Mouse (Mus musculus) left cerebral cortex, adult 8-10 months (tissue): Measurements from ENCODE around the gene Cdc123. TPM values are rescaled to one million over a fixed set of nuclear protein-coding genes. Genes with fewer than 3 reads are reported as not detected.
"Not testable (repeated sequence)": the region's sequence is repeated elsewhere in the genome, so short reads cannot be mapped to it uniquely, and the experiment has no call there.

Experiments
- DNase-seq, 2 experiments: peaks; one replicate each; pipeline ENCODE4 v3.0.0; 2022; ENCODE audit warnings: low spot score in 2 of 2
- total RNA-seq, 4 experiments: library from RNA; stranded (reverse); gene quantifications; 2 replicates each; pipeline ENCODE4 v1.2.4; 2022

Gene Cdc123
- total RNA-seq, result 100 to 1,000 TPM; 124 to 161 (median 146) TPM

DNA sequence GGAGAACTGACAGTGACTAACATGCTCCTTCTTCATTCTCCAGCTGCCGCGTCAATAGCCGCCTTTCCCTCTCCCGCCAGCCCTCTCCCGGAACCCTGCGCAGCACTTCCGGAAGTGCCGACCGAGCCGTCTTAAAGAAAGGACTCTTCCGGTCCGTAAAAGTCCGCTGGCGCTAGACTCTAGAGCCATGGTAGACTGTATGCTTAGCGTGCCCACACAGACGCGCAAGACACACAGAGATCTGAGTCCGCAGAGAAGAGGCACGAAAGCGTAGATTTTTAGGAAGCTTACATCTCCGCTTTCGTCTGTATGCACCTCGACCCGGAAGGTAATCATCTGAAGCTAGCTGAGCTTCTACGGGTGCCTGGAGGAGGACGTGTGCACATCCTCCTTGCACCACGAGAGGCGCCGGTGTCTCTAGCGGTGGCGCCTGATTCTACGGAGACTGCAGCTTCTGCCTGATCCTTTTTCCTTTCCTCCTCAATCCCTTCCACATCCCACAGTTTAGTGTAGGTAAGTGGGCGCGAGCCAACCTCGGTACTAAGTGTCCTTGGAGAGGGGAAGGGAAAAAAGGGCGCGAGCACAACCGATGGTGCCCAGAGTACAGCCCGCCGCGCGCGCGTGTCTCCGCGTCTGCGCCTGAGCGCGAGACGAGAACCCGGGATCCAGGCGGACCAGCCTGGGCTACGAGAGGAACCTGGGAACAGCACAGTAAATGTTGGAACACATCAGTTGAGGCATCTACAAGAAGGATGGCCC is at the start of gene Cdc123, which contains the start of gene Nudt5:
Gene Cdc123 (minus strand): TSS at position 292 of the 759 bp plus-strand sequence.
Gene Nudt5 (plus strand): TSS at position 147 of the 759 bp plus-strand sequence.
- DNase-seq, result peak; percentile 86 to 92

DNA sequence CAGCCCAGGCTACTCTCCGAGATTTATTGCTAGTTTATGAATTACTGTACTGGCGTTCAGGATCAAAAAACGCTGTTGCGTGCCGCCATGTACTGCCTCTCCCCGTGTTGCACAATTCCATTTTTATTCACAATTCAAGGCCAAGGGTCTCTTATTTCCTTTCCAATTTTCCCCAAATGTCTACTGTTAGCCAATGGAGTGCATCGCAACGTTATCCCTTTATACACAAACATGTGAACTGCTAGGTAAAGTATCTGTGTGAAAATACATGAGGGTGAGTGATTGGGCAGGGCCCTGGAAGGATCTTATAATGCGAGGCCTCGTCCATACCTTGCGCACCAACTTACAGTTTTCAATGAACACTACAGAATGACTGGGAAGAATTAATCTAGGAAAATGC is 49.3 kb upstream of the Cdc123 start:
- DNase-seq, result no peak

DNA sequence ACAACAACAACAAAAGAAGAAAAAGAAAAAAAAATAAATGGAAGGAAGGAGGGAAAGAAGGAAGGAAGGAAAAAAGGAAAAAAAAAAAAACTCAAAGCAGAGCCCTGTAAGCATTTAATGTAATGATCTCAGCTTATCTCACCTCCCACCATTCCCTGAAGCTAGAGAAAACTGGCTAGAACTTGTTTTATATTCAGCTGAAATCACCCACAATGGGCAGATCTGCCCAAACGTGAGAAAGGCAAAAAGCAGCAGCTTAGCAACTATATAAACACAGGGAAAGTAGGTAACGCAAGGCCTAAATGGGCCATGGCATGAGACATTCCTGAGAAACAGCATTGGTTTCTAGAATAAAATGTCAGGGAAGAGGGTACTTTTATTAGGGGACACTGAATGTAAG is 44.4 kb upstream of the Cdc123 start:
- peak in 1 of 2 experiments; percentile 30 for DNase-seq

DNA sequence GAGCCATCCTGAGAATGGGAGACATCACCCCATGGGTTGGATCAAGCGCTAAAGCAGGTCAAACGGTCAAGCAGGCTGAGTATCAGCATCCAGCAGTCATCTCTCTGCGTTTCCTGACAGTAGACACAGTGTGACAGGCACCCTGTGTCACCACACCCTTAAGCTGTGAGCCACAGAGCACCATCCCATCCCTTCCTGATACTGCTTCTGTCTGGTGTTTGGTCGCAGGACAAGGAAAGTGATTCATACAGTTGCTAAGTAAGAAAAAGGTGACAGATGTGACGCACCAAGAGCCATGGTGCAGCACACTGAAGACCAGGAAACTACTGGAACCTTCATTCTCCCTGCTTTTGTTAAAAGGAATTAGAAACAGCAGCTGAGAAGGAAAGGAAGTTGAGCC is 43.9 kb upstream of the Cdc123 start:
- DNase-seq, result no peak

DNA sequence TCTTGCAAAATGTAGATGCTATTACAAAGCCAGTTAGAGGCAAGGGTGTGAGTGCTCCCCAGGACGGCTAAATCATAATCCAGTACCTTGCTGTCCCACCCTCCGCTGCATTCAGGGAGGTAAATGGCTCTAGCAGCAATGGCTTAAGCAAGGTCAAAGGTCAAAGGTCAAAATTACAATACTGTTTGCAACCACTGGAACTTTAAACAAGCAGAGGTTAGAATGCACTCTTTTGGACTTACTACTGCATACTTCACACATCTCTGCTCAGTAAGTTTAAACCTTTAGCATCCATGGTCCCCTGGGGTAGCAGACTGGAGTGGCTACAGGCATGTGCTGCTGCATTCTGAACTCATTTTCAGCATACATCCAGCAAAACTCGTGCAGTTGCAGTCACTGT is 32.5 kb upstream of the Cdc123 start:
- DNase-seq, result no peak

DNA sequence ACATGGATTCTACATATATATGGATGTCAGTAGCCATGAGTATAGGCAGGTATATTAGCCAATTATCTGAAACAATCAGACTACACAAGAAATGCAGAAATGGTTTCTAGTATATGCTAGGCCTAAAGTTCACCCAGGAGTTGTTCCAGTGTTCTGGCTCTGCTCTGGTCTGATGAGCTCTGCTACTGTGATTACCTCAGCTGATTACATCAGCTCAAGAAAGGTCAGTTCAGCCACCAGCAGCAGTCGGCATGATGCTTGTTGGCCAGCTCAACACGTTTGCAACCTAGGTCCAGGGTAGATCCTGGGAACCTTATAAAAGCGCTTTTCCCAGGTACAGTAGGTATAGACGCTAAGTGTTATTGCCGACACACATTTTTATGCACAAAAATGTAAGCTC is 24.8 kb upstream of the Cdc123 start:
- no peak for DNase-seq

DNA sequence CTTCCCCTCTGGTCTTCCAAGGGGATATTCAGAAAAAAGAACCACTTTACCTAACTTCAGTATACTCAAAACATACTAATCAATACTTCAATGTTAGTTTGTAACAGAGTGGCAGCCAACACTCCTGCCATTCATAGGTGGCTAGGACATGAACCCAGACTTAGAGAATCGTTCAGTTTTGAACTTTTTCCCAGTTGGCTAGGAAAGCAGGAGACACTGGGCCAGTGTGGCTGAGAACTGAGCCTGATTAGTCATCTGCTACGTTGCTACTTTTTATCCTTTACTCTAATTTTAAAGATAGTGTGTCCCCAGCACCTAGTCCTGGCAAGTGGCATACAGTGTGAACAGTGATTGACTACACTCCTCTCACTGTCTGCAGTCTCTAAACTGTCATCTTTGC is 22.7 kb upstream of the Cdc123 start:
- DNase-seq, result no peak

DNA sequence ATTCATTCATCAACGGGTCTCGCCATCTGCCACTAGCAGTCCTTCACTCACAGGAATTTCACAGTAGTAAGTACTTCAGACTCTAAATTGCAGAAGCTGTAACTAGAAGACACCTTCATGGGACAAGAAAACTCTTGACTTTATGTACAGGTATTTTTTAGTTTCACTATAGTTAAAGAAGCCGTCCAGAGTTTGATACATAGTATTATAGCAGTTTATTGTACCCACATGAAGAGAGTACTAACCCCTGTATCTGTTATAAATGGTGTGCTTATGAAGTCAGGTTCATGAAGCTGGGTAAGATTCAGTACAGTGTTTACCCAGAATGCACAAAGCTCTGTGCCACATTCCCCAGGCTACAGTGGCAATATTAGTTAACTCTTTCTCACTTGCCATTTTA is 17.9 kb upstream of the Cdc123 start, which contains the start of gene Gm13199:
Gene Gm13199 (minus strand): TSS at position 101 of the 400 bp plus-strand sequence.
- no peak for DNase-seq

DNA sequence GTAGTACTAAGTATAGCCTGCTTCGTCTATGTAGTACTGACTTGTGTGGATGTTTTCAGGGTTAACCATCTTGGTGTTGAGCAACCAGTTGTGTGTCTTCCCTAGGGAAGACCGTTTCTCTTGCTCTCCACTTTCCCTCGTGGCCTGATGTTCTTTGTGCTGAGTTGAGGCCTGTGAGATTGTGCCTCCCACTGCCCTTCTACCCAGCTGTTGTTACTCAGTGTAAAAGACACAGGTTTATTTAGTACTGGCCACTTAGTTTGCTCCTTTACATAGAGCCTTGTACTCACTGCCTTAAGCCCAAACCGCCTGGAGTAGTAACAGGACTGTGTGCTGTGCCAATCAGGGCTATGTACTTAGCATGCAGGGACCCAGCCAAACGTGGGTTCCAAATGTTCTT is 6.9 kb upstream of the Cdc123 start:
- no peak for DNase-seq

DNA sequence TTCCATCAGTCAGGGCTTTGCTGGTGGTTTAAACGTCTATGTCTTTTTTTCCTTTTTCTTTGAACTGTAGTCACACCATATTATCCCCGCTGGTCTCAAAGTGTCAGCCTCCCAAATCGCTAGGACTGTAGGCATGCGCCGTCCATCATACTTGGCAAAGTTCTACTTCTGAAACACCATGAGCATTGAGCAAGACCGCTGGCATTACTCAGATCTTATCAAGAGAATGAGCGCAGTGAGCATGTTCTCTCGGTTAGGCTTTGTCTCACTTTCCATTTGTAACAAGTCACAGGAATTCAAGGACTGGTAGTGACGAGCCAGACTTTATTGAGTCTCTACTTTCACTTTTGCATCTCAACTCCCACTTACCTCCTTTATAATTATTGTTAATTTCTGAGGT is 6.2 kb upstream of the Cdc123 start:
- DNase-seq, result no peak

DNA sequence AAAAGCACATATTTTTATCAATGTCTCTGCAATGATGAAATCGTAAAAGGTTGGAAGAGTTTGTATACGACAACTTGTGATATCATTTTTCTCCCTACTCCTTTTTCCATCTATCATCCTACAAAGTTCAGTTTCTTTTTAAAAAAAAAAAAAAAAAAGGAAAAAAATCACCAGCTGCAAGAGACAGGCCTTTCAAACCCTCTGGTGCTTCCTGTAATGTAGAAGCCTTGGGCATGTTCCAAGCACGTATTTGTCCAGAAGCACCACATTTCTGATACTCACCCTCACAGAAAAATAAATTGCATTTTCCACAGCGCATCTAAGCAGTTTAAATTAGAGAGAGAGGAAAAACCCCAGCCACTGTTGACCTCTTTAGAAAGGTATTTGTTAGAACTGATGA is 862 bp upstream of the Cdc123 start:
- DNase-seq, result no peak

DNA sequence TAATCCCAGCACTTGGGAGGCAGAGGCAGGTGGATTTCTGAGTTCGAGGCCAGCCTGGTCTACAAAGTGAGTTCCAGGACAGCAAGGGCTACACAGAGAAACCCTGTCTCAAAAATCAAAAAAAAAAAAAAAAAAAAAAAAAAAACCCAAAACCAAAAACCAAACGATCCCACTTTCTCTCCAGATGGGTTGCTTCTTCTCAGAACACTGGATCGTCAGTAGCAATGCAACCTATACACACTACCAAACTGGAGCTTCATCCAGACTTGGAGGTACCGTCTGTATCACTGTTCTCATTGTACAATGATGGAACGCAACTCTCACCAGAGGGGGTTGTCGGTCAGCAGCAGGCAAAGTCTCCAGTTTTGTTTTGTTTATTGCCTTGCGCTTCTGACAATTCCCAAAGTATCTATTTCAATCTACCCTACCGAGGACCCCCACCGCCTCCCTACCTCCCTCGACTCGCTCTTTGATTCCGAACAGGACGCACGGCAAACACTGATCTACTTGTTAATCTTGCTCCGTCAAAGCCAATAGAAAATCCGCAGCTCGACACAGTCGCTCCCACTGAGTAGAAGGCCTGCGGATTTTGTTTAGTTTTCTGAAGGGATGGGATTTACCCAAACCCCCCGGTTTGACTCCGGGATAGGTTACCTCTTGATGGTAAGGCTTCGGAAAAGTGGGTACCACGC is 637 bp downstream of the Cdc123 start:
- DNase-seq, result no peak

DNA sequence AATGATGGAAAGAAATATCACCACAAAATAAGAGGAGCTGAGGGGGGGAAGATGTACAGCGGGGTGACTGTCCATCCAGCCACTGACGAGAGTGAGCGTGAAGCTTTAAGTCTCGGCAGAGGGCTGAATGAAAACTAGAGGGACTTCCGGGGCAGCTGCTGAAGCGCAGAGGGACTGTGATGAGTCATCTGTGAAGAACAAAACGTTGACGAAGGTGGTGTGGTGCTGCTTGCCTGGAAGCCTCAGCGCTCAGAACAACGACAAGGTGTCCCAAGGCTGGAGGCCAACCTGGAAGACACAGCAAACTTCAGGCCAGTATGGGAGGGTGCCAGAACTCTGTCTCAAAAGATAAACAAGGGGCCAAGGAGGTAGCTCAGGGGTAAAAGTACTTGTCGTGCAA is 4.1 kb downstream of the Cdc123 start:
- DNase-seq, result no peak

DNA sequence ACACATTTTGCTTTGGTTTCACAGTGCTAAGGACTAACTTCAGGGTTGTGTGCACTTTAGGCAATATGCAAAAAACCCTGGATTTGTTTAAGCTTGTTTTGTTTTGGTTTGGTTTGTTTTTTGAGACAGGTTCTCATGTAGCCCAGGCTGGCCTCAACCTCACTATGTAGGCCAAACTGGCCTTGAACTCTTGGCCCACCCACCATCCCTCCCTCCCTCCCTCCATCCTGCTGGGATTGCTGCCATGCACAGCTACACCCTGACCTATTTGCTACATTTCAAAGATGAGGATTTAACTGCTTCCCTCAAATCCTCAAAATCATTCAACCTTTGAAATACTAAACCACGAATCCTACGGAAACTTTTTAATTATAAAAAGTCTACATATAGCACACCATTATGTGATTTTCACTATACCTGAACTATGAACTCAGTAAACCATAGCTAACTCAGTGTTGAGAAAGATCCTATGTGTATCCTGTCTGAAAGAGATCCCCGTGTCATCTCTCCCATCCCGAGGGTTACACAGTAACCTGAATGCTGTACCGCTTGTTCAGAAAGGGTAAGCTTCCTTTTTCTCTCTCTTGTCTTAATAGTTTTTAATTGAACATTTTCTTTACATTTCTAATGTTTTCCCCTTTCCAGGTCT is 19.6 kb downstream of the Cdc123 start:
- no peak for DNase-seq

DNA sequence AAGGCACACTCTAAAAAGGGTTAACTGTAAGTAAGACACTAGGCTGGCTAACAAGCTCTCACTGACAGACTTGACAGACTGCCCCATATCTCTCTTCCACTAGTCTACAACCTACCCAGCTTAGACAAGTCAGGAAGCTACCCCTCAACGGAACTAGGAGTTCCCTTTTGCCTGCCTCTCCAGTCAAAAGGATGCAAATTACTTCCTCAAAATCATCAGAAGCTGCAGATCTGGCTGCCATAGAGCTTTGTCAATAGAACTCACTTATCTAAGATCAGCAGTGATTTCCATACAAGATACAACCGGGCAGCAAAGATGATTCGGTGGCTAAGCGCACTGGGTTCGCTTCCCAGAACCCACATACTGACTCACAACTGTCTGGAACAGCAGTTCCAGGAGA is 20.3 kb downstream of the Cdc123 start:
- DNase-seq, result no peak

DNA sequence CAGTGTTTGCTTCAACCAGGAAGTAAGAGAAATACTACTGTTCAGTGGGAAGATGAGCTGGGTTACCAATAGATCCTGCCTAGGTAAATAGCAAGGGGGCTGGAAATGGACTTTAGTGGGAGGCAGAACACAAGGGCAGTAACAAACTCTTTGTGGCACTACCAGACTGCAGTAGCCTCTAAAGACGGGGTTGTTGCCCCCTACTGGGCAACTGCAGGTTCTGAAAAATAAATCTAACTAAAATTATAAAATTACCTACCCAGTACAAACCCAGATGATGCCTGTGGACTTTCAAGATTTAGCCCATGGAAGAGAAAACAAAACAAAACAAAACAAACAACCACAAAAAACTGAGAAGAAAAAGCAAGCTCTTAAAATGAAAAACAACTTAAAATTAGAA is 20.8 kb downstream of the Cdc123 start:
- no peak for DNase-seq

DNA sequence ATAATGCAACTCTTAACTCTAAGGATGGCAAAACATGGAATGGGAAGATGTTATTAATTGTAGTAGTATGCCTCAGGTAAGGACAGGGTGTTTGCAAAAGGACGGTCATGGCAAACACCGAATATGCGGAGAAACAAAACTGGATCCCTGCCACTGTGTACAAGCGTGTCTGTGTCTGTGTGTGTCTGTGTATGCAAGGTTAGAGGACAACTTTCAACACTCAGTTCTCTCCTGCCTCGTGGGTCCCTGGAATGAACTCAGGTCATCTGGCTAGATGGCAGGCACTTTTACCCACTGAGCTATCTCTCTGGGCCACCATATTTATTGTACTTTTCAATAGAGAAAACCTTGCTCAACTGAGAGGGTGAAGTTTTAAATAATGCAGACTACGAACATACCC is 22.5 kb downstream of the Cdc123 start:
- no peak for DNase-seq

DNA sequence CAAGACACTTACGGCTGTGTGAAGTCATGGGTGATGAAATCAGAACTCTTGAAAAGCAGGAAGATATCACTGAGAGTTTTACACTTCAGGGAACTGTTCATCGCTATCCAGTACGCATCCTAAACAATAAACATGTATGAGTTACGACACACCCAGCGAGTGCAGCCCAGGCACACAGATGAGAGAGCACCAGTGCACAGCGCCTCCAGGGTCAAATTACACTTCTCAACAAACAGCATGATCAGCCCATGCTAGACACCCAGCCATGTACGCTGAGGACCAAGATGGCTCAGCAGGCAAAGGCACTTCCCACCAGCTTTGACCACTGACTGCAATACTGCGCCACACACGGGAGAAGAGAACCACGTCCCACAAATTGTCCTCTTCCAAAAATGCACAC is 23.7 kb downstream of the Cdc123 start:
- no peak for DNase-seq

DNA sequence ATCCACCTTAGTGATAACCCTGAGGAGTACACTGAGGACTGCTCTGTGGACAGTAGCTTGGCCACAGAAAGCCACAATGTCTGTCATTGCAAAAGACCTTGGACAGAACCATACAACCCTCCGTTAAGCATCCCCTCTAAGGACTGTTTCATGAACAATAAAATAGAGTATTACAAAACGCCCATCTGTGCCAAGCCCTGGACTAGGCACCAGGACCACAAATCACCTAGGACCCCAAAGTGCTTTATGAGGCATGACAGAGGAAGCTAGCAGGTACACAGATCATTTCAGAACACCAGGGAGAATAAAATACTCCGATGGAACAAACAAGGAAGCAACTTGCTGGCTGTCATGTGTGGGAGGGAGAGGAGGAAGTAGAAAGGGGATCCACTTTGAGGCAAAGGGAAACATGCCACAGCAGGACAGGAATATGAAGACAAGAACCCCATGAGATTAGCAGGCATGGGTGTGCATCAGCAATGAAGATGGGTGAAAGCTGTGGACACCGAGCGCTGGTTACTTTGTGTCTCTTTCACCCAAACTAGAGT is 33.7 kb downstream of the Cdc123 start:
- no peak for DNase-seq

DNA sequence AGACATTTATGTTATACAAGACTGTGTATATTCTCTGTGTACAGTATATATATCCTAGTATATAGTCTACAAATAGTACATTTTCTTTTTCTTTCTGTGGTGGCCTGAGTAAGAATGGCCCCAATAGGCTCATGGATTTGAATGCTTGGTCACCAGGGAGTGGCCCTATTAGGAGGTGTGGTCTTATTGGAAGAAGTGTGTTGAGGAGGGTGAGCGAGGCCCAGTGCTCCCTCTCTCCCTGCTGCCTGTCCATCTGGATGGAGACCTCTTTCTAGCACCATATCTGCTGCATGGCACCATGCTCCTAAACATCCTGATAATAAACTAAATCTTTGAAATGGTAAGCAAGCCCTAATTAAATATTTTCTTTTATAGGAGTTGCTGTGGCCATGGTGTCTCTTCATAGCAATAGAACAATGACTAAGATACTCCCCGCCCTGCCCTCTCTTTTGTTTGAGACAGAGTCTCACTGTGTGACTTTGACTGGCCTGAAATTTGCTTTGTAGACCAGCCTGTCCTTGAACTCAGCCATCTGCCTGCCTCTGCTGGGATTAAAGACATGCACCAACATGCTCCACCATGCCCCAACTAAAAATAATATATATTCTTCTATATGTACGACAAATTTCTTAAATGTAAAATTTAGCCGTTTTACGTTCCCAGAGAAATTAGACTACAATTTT is 34.8 kb downstream of the Cdc123 start:
- DNase-seq, result no peak

DNA sequence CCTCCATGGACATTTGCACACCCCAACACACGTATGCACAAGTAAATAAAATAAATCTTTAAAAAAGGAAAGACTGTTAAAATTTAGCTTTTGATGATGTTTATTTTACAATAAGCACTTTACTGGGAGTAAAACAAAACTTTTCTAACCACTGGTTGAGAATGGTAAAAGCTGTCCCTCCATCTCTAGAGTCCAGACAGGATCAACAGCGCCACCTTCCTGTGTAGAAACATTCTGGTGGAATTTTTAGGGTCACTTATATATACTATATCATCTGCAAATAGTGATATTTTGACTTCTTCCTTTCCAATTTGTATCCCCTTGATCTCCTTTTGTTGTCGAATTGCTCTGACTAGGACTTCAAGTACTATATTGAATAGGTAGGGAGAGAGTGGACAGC is 38.8 kb downstream of the Cdc123 start:
- not testable (repeated sequence) for DNase-seq

DNA sequence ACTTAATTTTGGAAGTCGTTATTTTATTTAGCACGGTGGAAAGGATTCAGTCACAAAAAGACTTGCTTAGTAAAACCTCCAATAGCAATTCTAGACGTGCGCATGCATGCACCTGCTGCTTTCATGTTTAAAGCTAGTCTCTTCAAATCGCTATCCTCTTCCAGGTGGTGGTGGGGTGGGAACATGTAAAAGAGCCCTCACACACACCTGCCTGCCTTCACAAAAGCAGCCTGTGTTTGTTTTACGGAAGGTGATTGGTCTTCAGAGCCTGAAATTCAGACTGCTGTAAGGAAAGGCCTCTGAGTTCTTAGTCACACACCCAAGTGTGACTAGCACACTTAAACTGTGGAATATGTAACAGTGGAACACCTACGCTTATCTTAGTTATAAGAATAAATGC is 39.7 kb downstream of the Cdc123 start:
- DNase-seq, result no peak
